Mouse (Mus musculus) bone marrow, adult 2 months (tissue): Measurements from ENCODE around the gene Insig2. TPM values are rescaled to one million over a fixed set of nuclear protein-coding genes. Genes with fewer than 3 reads are reported as not detected.

Experiments used
- H3K27ac ChIP-seq: fragments of 200-500 bp; 2 replicates; pipeline ENCODE4 v1.5.1; 2012; ENCODE audit warnings: low read depth, mild to moderate bottlenecking, control low read depth, inconsistent platforms, low read length; ENCODE audit not compliant: control insufficient read depth, poor library complexity, insufficient read depth
- H3K4me1 ChIP-seq: fragments of 200-500 bp; 2 replicates; pipeline ENCODE4 v1.6.1; 2011; ENCODE audit warnings: low read length; ENCODE audit not compliant: control insufficient read depth, insufficient read depth
- H3K4me3 ChIP-seq: fragments of 200-500 bp; replicated peaks from 2 replicates; pipeline ENCODE3; 2011; ENCODE audit warnings: mild to moderate bottlenecking, low read depth, low read length, control low read depth; ENCODE audit not compliant: control insufficient read depth
- CTCF ChIP-seq: fragments of 200-500 bp; IDR thresholded peaks from 2 replicates; pipeline ENCODE4 v1.5.1; 2011; ENCODE audit warnings: low read length, control low read depth; ENCODE audit not compliant: control insufficient read depth, insufficient read depth
- POLR2A ChIP-seq: fragments of 200-500 bp; IDR thresholded peaks from 2 replicates; pipeline ENCODE4 v1.6.1; 2011; ENCODE audit warnings: low read depth, mild to moderate bottlenecking, control low read depth, low read length, borderline replicate concordance; ENCODE audit not compliant: control insufficient read depth
- WGBS: fragments of 180-500 bp; shearing (Covaris S2); methylation state at CpG from one replicate; pipeline ENCODE4 v1.1.7; 2018; 5-methylcytosine and 5-hydroxymethylcytosine counted together
- polyA plus RNA-seq: library from polyadenylated mRNA; stranded (reverse); fragments of >200 nt; gene quantifications from 2 replicates; pipeline ENCODE4 v1.2.4, GENCODE M21; 2011; ENCODE audit warnings: low replicate concordance; ENCODE audit not compliant: missing spikeins, insufficient read depth, insufficient read length

Insig2 gene
- 6.4 and 7.4 TPM in 2 replicates for polyA plus RNA-seq

DNA sequence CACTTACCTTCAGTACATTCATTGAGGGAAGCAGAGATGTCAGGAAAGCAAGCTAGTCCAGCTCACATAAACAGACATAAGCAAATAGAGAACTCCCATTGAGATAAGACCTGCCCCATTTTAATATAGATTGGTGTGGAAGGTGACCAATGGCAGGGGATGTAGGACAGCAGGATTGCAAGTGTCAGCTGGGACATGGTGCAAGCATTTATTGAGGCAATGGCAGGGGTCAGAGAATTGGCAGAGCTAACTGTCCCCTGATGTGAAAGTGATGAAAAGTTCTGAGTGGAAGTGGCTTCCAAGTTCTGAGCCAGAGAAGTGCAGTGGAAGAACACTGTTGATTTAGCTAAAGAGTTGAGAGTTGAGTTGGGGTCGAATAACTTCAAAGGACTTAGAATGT lies at the start of gene Insig2:
Gene Insig2 (minus strand): TSS at position 105 of the 400 bp plus-strand sequence.
- Histone ChIP-seq H3K4me3 (no peak within 1 kb of the TSS), H3K4me1 (no peaks in the 10 kb centered on the region; the same call in 1 of the 2 replicates), H3K27ac (no peak within 1 kb of the TSS)
- TF ChIP-seq POLR2A (no peak), CTCF (no peak)
- 75% methylated on average over 1 of the region's 1 CpGs for WGBS

DNA sequence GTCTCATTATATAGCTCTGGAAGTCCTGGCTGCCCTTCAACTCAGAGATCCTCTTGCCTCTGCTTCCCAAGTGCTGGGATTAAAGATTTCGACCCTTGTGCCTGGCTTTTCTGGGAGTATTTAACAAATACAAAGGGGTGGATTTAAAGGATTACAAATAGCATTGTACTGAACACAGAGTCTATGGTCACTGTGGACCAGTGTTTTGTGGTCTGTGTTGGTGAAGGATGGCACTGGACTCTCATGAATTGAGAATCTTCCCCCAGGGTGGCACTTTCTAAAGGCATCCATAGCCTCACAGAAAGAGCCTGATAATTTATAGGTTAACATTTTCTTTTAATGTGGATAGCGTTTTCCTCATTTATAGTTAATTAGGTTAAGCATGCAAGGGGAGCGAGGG lies 49.2 kb upstream of the Insig2 start:
- WGBS = 74% methylated on average over 3 of the region's 3 CpGs
- no peak overlapping the region for H3K27ac ChIP-seq
- no peaks in the 10 kb centered on the region for H3K4me1 ChIP-seq
- no peak for TF ChIP-seq POLR2A
- no peak for TF ChIP-seq CTCF
- H3K4me3 ChIP-seq = no peak overlapping the region

DNA sequence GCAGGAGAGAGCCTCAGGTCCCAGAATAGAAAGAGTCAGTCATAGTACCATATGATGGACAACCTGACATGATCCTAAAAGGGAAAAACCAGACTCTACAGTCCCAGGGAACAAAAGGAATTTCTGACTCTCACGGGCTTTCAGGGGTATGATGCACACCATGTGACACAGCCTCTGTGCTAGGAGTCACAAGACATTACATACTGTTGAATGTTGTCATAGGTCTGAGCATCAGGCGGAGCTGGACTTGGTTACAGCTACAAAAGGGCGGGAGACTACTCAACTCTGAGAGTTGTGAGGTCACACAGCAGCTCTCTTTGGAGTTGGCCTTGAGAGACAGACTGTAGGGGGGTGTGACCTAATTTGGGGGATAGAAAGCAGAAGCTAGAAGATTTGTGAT lies 47.6 kb upstream of the Insig2 start:
- TF ChIP-seq CTCF (no peak), POLR2A (no peak)
- Histone ChIP-seq H3K4me1 (no peaks in the 10 kb centered on the region), H3K27ac (no peak overlapping the region), H3K4me3 (no peak overlapping the region)
- 74% methylated on average over 3 of the region's 3 CpGs for WGBS

GRCm38 (mm10) chr1:121377901-121378300 lies 45.5 kb upstream of the Insig2 start:
- Histone ChIP-seq H3K4me1 (no peaks in the 10 kb centered on the region), H3K4me3 (no peak overlapping the region), H3K27ac (no peak overlapping the region)
- TF ChIP-seq POLR2A (no peak), CTCF (no peak)
- 64% methylated on average over 2 of the region's 2 CpGs for WGBS

DNA sequence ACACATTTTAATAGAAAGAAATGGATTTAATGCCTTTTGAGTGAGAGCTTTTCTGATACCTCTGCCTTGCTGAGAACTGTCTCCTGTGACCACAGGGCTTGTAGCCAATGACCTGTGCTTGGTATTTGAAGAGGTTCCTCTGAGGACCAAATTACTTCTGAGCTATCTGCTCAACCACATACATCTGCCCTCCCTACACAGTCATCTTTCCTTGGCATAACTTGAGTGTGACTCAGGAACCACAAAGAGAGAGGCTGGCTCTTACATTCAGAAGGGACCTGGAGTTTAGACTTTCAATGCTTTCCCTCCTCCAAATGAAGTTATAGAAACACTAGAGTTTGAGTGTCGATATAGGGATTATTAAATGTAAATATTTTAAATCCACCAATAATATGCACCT lies 45.0 kb upstream of the Insig2 start:
- Histone ChIP-seq H3K4me1 (no peaks in the 10 kb centered on the region), H3K4me3 (no peak overlapping the region), H3K27ac (no peak overlapping the region)
- no peak for TF ChIP-seq POLR2A
- no peak for TF ChIP-seq CTCF
- WGBS = 77% methylated on average over 1 of the region's 1 CpGs

- Histone ChIP-seq H3K4me3 (no peak overlapping the region), H3K4me1 (no peaks in the 10 kb centered on the region), H3K27ac (no peak overlapping the region)
- TF ChIP-seq CTCF = no peak
- no peak for TF ChIP-seq POLR2A
- WGBS = 54% methylated on average over 2 of the region's 2 CpGs
These were observed 41.2 kb upstream of the Insig2 start for GRCm38 (mm10) chr1:121373631-121374030.

GRCm38 (mm10) chr1:121372656-121373055 lies 40.3 kb upstream of the Insig2 start:
- Histone ChIP-seq H3K27ac (no peak overlapping the region), H3K4me3 (no peak overlapping the region), H3K4me1 (no peaks in the 10 kb centered on the region)
- TF ChIP-seq POLR2A = no peak
- TF ChIP-seq CTCF = no peak
- 72% methylated on average over 1 of the region's 1 CpGs for WGBS

DNA sequence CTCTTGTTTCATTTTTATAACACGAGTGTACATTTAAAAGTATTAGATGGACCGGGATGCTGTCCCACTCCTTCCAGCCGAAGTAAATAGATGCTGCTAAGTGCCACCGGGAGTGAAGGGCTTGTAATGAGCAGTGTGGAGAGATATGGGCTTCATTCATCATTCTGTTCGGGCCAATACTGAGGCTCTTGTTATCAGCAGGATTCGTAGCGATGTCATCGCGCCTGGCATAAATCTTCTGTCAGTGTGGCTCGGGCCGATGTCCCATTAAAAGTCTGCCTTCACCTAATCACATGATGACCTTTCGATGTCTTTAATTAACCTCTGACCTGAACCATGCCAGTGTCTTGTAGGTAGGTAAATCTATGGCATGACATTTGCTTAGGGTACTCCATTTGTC lies 39.1 kb upstream of the Insig2 start:
- Histone ChIP-seq H3K4me3 (no peak overlapping the region), H3K4me1 (no peaks in the 10 kb centered on the region), H3K27ac (no peak overlapping the region)
- TF ChIP-seq POLR2A = no peak
- no peak for TF ChIP-seq CTCF
- WGBS = 82% methylated on average over 12 of the region's 12 CpGs

GRCm38 (mm10) chr1:121367257-121367656 lies 34.9 kb upstream of the Insig2 start:
- TF ChIP-seq POLR2A (no peak), CTCF (no peak)
- H3K4me1 ChIP-seq = no peaks in the 10 kb centered on the region
- H3K27ac ChIP-seq = no peak overlapping the region
- no peak overlapping the region for H3K4me3 ChIP-seq
- WGBS = 75% methylated on average over 9 of the region's 9 CpGs
